Mouse (Mus musculus) midbrain, embryonic 10.5 days (tissue): Measurements from ENCODE around the gene Cabp1. TPM values are rescaled to one million over a fixed set of nuclear protein-coding genes. Genes with fewer than 3 reads are reported as not detected.
"Not testable (repeated sequence)": the region's sequence is repeated elsewhere in the genome, so short reads cannot be mapped to it uniquely, and the experiment has no call there.

Experiments used
- DNase-seq: peaks from one replicate; pipeline ENCODE4 v3.0.0-alpha.2; 2017; ENCODE audit warnings: low spot score
- H3K27ac ChIP-seq: fragments of 300-500 bp; sonication (generic); replicated peaks from 2 replicates; pipeline ENCODE4 v1.5.1; 2016; ENCODE audit warnings: mild to moderate bottlenecking
- H3K27me3 ChIP-seq: fragments of 300-500 bp; sonication (generic); 2 replicates; pipeline ENCODE4 v1.6.1; 2016; ENCODE audit warnings: low read depth, mild to moderate bottlenecking; ENCODE audit not compliant: poor library complexity, severe bottlenecking
- H3K36me3 ChIP-seq: fragments of 300-500 bp; sonication (generic); 2 replicates; pipeline ENCODE4 v1.6.1; 2016; ENCODE audit warnings: mild to moderate bottlenecking, moderate library complexity
- H3K4me1 ChIP-seq: fragments of 300-500 bp; sonication (generic); 2 replicates; pipeline ENCODE4 v1.6.1; 2016
- H3K4me3 ChIP-seq: fragments of 300-500 bp; sonication (generic); 2 replicates; pipeline ENCODE4 v1.5.1; 2016; ENCODE audit warnings: mild to moderate bottlenecking, moderate library complexity
- H3K9me3 ChIP-seq: fragments of 300-500 bp; sonication (generic); replicated peaks from 2 replicates; pipeline ENCODE4 v1.6.1; 2016; ENCODE audit warnings: mild to moderate bottlenecking
- WGBS: fragments of 180-500 bp; shearing (Covaris S2); methylation state at CpG from one replicate; pipeline ENCODE4 v1.1.7; 2016; 5-methylcytosine and 5-hydroxymethylcytosine counted together
- polyA plus RNA-seq: library from polyadenylated mRNA; unstranded; fragments of >200 nt; fragmentation: Nextera tagmentation; extraction: Ambion mirVana; gene quantifications from 2 replicates; pipeline ENCODE4 v1.2.1, GENCODE M21; 2016

Cabp1 gene
- polyA plus RNA-seq, 1 experiment from 2014 or later: 1.3 TPM

GRCm38 (mm10) chr5:115151457-115151856 is 42.7 kb downstream of the Cabp1 start:
- H3K4me1 ChIP-seq: peaks cover 41% of the 10 kb centered on the region
- H3K9me3 ChIP-seq: no peaks in the 10 kb centered on the region; the same call in 1 of the 2 replicates
- peaks cover 79% of the 10 kb centered on the region for H3K36me3 ChIP-seq
- H3K27ac ChIP-seq: no peak overlapping the region
- WGBS: 91% methylated on average over 13 of the region's 13 CpGs
- H3K27me3 ChIP-seq: no peaks in the 10 kb centered on the region
- no peak overlapping the region for H3K4me3 ChIP-seq
- no peak for DNase-seq

GRCm38 (mm10) chr5:115150991-115151390 is 43.2 kb downstream of the Cabp1 start:
- WGBS: 84% methylated on average over 5 of the region's 5 CpGs
- H3K27me3 ChIP-seq: no peaks in the 10 kb centered on the region
- H3K36me3 ChIP-seq: peaks cover 83% of the 10 kb centered on the region
- no peak overlapping the region for H3K4me3 ChIP-seq
- H3K27ac ChIP-seq: no peak overlapping the region
- no peak for DNase-seq
- no peaks in the 10 kb centered on the region; the same call in 1 of the 2 replicates for H3K9me3 ChIP-seq
- H3K4me1 ChIP-seq: peaks cover 36% of the 10 kb centered on the region

- whole genome bisulfite sequencing: 95% methylated on average over 14 of the region's 14 CpGs
- Histone ChIP-seq H3K27me3 (no peaks in the 10 kb centered on the region), H3K4me1 (peaks cover 27% of the 10 kb centered on the region), H3K9me3 (no peaks in the 10 kb centered on the region; the same call in 1 of the 2 replicates), H3K36me3 (peaks cover 87% of the 10 kb centered on the region), H3K27ac (no peak overlapping the region), H3K4me3 (no peak overlapping the region)
- DNase-seq: no peak
These were observed 44.3 kb downstream of the Cabp1 start for GRCm38 (mm10) chr5:115149675-115150459.

GRCm38 (mm10) chr5:115148872-115149271 is 45.3 kb downstream of the Cabp1 start:
- WGBS: no CpG with 5 or more reads among the region's 1 CpGs
- not testable (repeated sequence) for H3K9me3 ChIP-seq

GRCm38 (mm10) chr5:115148378-115148777 is 45.8 kb downstream of the Cabp1 start:
- 92% methylated on average over 8 of the region's 8 CpGs for WGBS
- Histone ChIP-seq H3K36me3 (peaks cover 94% of the 10 kb centered on the region), H3K27ac (no peak overlapping the region), H3K4me3 (no peak overlapping the region), H3K4me1 (peaks cover 22% of the 10 kb centered on the region), H3K27me3 (no peaks in the 10 kb centered on the region), H3K9me3 (no peaks in the 10 kb centered on the region; the same call in 1 of the 2 replicates)
- no peak for DNase-seq

More at GRCm38 (mm10) chr5:115148872-115149271, 45.3 kb downstream of the Cabp1 start:
- not testable (repeated sequence) for H3K27me3 ChIP-seq, H3K4me3 ChIP-seq, DNase-seq, H3K27ac ChIP-seq
- Histone ChIP-seq H3K4me1 (peaks cover 22% of the 10 kb centered on the region), H3K36me3 (peaks cover 97% of the 10 kb centered on the region)

- no peak overlapping the region for H3K4me3 ChIP-seq
- H3K27ac ChIP-seq: no peak overlapping the region
- H3K9me3 ChIP-seq: no peaks in the 10 kb centered on the region; the same call in 1 of the 2 replicates
- no peak for DNase-seq
- WGBS: 96% methylated on average over 3 of the region's 3 CpGs
- H3K4me1 ChIP-seq: peaks cover 19% of the 10 kb centered on the region
- H3K27me3 ChIP-seq: no peaks in the 10 kb centered on the region
- H3K36me3 ChIP-seq: peaks cover 92% of the 10 kb centered on the region
These were observed 46.8 kb downstream of the Cabp1 start for GRCm38 (mm10) chr5:115147388-115147787.

- H3K27ac ChIP-seq: no peak overlapping the region
- H3K27me3 ChIP-seq: no peaks in the 10 kb centered on the region
- peaks cover 18% of the 10 kb centered on the region for H3K4me1 ChIP-seq
- H3K4me3 ChIP-seq: no peak overlapping the region
- no peak for DNase-seq
- H3K9me3 ChIP-seq: no peaks in the 10 kb centered on the region; the same call in 1 of the 2 replicates
- H3K36me3 ChIP-seq: peaks cover 92% of the 10 kb centered on the region
These were observed 47.4 kb downstream of the Cabp1 start for GRCm38 (mm10) chr5:115146747-115147130.

- peaks cover 87% of the 10 kb centered on the region for H3K36me3 ChIP-seq
These were observed 48.0 kb downstream of the Cabp1 start for GRCm38 (mm10) chr5:115145976-115146746.

DNA sequence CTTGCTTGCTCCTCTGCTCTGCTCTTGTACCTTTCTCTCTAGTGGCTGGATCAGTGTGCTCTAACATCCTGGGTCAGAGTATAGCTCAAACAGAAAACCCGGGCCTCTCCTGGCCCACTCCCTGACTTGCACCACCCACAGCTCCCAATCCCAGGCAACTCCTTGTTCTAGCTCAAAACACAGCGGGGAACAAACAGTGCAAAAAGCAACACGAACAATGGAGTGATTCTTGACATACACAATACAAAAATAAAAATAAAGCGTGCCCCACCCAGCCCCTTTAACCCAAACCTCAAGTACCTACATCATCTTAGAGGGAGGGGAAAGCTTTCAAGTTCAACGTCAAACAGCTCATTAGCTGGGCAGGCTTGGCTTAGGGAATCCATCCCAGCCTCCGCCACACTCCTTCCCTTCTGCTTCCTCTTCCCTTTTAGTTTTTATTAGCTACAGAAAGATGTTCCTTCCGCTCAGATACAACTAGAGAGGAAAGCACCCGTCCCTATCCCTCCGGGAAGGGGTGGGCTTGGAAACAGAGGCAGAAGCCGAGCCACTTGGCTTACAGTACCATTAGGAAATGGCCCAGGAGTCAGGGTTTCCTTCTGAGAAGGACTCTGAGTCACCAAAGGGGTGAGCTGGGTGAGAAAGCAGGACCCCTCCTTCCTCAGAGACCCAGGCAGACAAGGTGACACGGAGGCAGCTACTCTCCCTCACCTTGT is 48.8 kb downstream of the Cabp1 start:
- H3K27me3 ChIP-seq: no peaks in the 10 kb centered on the region
- H3K4me1 ChIP-seq: peaks cover 23% of the 10 kb centered on the region
- no peak overlapping the region for H3K27ac ChIP-seq
- H3K4me3 ChIP-seq: no peak overlapping the region
- no peaks in the 10 kb centered on the region; the same call in 1 of the 2 replicates for H3K9me3 ChIP-seq
- peaks cover 79% of the 10 kb centered on the region for H3K36me3 ChIP-seq
- whole genome bisulfite sequencing: 80% methylated on average over 11 of the region's 11 CpGs
- no peak for DNase-seq

More at GRCm38 (mm10) chr5:115145976-115146746, 48.0 kb downstream of the Cabp1 start:
- H3K9me3 ChIP-seq: no peaks in the 10 kb centered on the region; the same call in 1 of the 2 replicates
- peaks cover 18% of the 10 kb centered on the region for H3K4me1 ChIP-seq
- no peak for DNase-seq
- H3K4me3 ChIP-seq: no peak overlapping the region
- H3K27me3 ChIP-seq: no peaks in the 10 kb centered on the region
- 87% methylated on average over 6 of the region's 6 CpGs for WGBS
- no peak overlapping the region for H3K27ac ChIP-seq

DNA sequence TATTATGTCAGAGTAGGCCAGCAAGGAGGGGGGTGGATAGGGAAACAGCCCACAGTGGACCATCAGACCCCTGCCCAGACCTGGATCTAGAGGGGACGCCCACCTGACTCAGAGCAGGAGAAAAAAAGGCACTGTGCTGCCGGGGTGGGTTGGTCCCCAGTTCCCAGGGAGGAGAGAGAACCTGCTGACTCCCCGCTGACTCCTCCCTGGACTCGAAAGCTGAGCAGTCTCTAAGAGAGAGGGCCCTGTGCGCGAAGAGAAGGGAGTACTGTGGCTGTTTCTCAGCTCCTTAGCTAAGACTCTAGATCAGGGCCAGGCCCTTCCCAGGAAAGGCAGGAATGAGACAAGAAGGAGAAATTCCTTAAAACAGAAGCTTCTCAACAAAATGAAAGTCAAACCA is 49.7 kb downstream of the Cabp1 start:
- no peak for DNase-seq
- Histone ChIP-seq H3K36me3 (peaks cover 70% of the 10 kb centered on the region), H3K4me3 (no peak overlapping the region), H3K27me3 (no peaks in the 10 kb centered on the region), H3K4me1 (peaks cover 23% of the 10 kb centered on the region), H3K27ac (no peak overlapping the region), H3K9me3 (no peaks in the 10 kb centered on the region; the same call in 1 of the 2 replicates)
- 82% methylated on average over 6 of the region's 6 CpGs for WGBS

- 0 out of 2 replicates have a peak overlapping the region, but pooled peaks have one; percentile 6 for H3K27ac ChIP-seq
- peaks cover 23% of the 10 kb centered on the region for H3K4me1 ChIP-seq
- H3K9me3 ChIP-seq: no peaks in the 10 kb centered on the region
- peaks cover 61% of the 10 kb centered on the region for H3K36me3 ChIP-seq
- no peaks in the 10 kb centered on the region for H3K27me3 ChIP-seq
- no peak for DNase-seq
- H3K4me3 ChIP-seq: no peak overlapping the region
- 86% methylated on average over 10 of the region's 10 CpGs for WGBS
These were observed 50.6 kb downstream of the Cabp1 start for GRCm38 (mm10) chr5:115143552-115143951.

DNA sequence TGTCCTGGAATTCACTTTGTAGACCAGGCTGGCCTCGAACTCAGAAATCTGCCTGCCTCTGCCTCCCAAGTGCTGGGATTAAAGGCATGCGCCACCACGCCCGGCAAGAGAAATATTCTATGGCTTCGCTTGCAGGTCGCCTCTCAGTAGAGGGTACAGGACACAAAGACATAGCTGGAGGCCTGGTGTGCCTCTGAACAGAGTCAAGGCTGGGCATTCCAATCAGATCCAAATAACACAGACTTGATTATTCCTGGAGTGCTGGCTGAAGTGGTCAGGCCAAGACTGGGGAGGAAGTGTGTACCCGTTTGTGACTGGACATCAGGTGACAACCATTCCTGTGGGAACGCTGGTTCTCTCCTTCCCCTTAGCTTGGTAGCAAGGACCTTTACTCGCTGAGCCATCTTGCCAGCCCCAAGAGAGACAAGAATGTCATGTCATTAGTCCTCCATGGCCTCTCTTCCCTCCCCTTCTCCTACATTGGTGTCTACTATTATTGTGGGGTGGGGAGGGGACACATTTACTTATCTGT is 51.9 kb downstream of the Cabp1 start:
- WGBS: 91% methylated on average over 9 of the region's 9 CpGs
- Histone ChIP-seq H3K9me3 (no peaks in the 10 kb centered on the region), H3K4me1 (peaks cover 23% of the 10 kb centered on the region), H3K36me3 (peaks cover 47% of the 10 kb centered on the region), H3K4me3 (no peak overlapping the region), H3K27ac (no peak overlapping the region), H3K27me3 (peaks cover 6% of the 10 kb centered on the region; the same call in 1 of the 2 replicates)
- no peak for DNase-seq
